Comparison of ENCODE assay signal across 12 mouse cellular contexts in genomic region chr3:89704064-89704463, GRCm38 (mm10).
"Had no signal": no experiment of that assay in that cellular context is flagged by ENCODE, and none has a peak within 500 bp of the region (broad histone marks: within the 10 kb centered on the region; RNA-seq: fewer than 3 reads in every experiment).

No protein-coding gene starts in this region.

- H3K27ac ChIP-seq: kidney, postnatal 0 days; liver, embryonic 13.5 days; neural tube, embryonic 12.5 days; neural tube, embryonic 15.5 days had no signal

- H3K36me3 ChIP-seq: liver, embryonic 13.5 days; neural tube, embryonic 12.5 days; neural tube, embryonic 15.5 days had no signal

- DNase-seq: kidney, adult 2 months; kidney, postnatal 25 days; liver, embryonic 13.5 days; lung, adult 2 months; lung, postnatal 14 days; lung, postnatal 4 days; midbrain, embryonic 14.5 days; right cerebral cortex, adult 18-20 months; thymus, postnatal 25 days had no signal

- H3K4me1 ChIP-seq: liver, embryonic 13.5 days; neural tube, embryonic 12.5 days; neural tube, embryonic 15.5 days had no signal

- H3K4me3 ChIP-seq: liver, embryonic 13.5 days; neural tube, embryonic 12.5 days; neural tube, embryonic 15.5 days had no signal

- H3K9me3 ChIP-seq: liver, embryonic 13.5 days; neural tube, embryonic 12.5 days; neural tube, embryonic 15.5 days had no signal

- H3K27me3 ChIP-seq: neural tube, embryonic 12.5 days; neural tube, embryonic 15.5 days had no signal
